ENCODE assay signal across 8 mouse cellular contexts in the genomic region with DNA sequence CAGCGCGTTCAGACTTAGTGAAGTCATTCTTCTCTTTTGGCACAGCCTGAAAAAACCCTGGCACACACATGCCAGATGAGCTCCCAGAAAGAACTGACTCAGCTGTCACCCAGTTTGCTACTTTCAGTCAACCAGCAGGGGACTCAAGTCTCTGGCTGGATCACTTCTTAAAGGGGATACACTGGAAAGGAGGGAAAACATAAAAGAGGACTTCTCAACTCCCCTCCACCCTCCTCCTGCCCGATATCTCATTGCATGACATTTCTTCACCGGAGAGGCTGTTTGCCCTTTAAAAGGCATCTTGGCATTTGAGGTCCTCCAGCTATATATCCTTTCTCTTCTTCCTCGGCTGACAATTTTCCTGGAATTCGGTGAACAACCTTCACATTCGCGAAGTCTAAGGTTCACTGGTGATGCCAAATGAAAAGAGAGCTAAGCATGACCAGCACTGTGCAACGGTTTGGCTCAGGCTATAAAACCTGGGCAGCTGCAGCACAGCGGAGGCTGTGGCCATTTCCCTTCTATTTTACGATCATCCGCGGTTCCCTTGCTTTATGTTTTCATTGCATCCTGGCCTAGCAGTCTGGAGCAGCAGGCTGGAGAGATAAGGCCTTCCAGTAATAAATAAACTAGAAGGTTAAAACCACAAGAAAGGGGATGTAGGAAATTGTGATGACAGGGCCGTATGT.
DNase-seq lines count a peak whose midpoint lies in the region; ATAC-seq and TF ChIP-seq lines count a peak whose summit lies in the region.

No protein-coding gene starts in this region.

- 18% methylated on average over 14 of the region's 14 CpGs for WGBS in limb, embryonic 15.5 days
- WGBS in stomach, postnatal 0 days: 66% methylated on average over 14 of the region's 14 CpGs

- no peak overlapping the region for H3K27ac ChIP-seq in left cerebral cortex, adult 2 months
- H3K27ac ChIP-seq in limb, embryonic 15.5 days: no peak overlapping the region
- H3K27ac ChIP-seq in stomach, postnatal 0 days (replicated peaks): no peak overlapping the region

- H3K36me3 ChIP-seq in limb, embryonic 15.5 days: no peaks in the 10 kb centered on the region
- no peaks in the 10 kb centered on the region for H3K36me3 ChIP-seq in stomach, postnatal 0 days (ENCODE audit: control insufficient read depth, insufficient read depth, low read length)

- DNase-seq in embryo, embryonic 10 days (ENCODE audit: low spot score): peak; percentile 4
- DNase-seq in embryo, embryonic 9.5 days (ENCODE audit: extremely low spot score): no peak
- DNase-seq in left cerebral cortex, adult 2 months (ENCODE audit: extremely low spot score in 1 of 2, low spot score in 2 of 2): no peak
- DNase-seq in left cerebral cortex, adult 8-10 months (ENCODE audit: low spot score in 2 of 2): no peak
- DNase-seq in cerebellum, postnatal 14 days: peak; percentile 56 to 70
- no peak for DNase-seq in stomach, postnatal 0 days (ENCODE audit: low spot score)
- no peak for DNase-seq in urinary bladder, postnatal 10 days (ENCODE audit: low spot score)

- H3K4me3 ChIP-seq in left cerebral cortex, adult 2 months: no peak overlapping the region
- H3K4me3 ChIP-seq in limb, embryonic 15.5 days: 0 out of 2 replicates have a peak overlapping the region, but pooled peaks have one; percentile 2
- no peak overlapping the region for H3K4me3 ChIP-seq in stomach, postnatal 0 days (ENCODE audit: low read depth, low read length)

- intact Hi-C loops in left cerebral cortex, adult 2 months (cut with DNase I): no loop called here

- no peak for ATAC-seq in limb, embryonic 15.5 days (ENCODE audit: insufficient number of reproducible peaks, low FRiP score, low TSS enrichment, low read depth)
- ATAC-seq in stomach, postnatal 0 days (ENCODE audit: low FRiP score, low TSS enrichment): no peak

- H3K9me3 ChIP-seq in limb, embryonic 15.5 days: no peaks in the 10 kb centered on the region
- no peaks in the 10 kb centered on the region for H3K9me3 ChIP-seq in stomach, postnatal 0 days (ENCODE audit: control insufficient read depth, low read length)

- TF ChIP-seq CTCF in left cerebral cortex, adult 2 months (IDR thresholded peaks at IDR 0.05): peak; percentile 12
- TF ChIP-seq CTCF in stomach, postnatal 0 days (IDR thresholded peaks at IDR 0.05; ENCODE audit: low read depth): no peak

- H3K4me1 ChIP-seq in limb, embryonic 15.5 days: 0 out of 2 replicates have a peak, but pooled peaks cover 7% of the 10 kb centered on the region
- no peaks in the 10 kb centered on the region for H3K4me1 ChIP-seq in stomach, postnatal 0 days (replicated peaks; ENCODE audit: control insufficient read depth, insufficient read depth)

- H3K4me2 ChIP-seq in limb, embryonic 15.5 days: peak overlapping the region; percentile 32
- H3K4me2 ChIP-seq in stomach, postnatal 0 days (replicated peaks; ENCODE audit: low read depth): no peak overlapping the region

- no peak overlapping the region for H3K9ac ChIP-seq in limb, embryonic 15.5 days
- H3K9ac ChIP-seq in stomach, postnatal 0 days (ENCODE audit: low read length): no peak overlapping the region

- H3K27me3 ChIP-seq in limb, embryonic 15.5 days: no peaks in the 10 kb centered on the region
- no peaks in the 10 kb centered on the region for H3K27me3 ChIP-seq in stomach, postnatal 0 days (ENCODE audit: control insufficient read depth, insufficient read depth, low read length)

- TF ChIP-seq EP300 in stomach, postnatal 0 days (optimal IDR thresholded peaks at IDR 0.05): no peak

Comparison
In these comparisons a context has a peak if more than half of its experiments do, and no peak if none do; other contexts are left out.
1. DNase-seq: peak in embryo, embryonic 10 days (single experiment) and cerebellum, postnatal 14 days (2 of 2); none in embryo, embryonic 9.5 days (single experiment), left cerebral cortex, adult 2 months (0 of 2), left cerebral cortex, adult 8-10 months (0 of 2), stomach, postnatal 0 days (single experiment) and urinary bladder, postnatal 10 days (single experiment).